Mouse (Mus musculus) E14TG2a.4 (cell line): Measurements from ENCODE around the gene Carnmt1.

Experiments used
- H3K27me3 ChIP-seq: 2 replicates; pipeline ENCODE4 v1.6.1; 2014; ENCODE audit warnings: low read length, control low read depth; ENCODE audit not compliant: insufficient read depth
- H3K36me3 ChIP-seq: 2 replicates; pipeline ENCODE4 v1.6.1; 2014; ENCODE audit warnings: low read length, control low read depth; ENCODE audit not compliant: insufficient read depth
- H3K4me1 ChIP-seq: replicated peaks from 2 replicates; pipeline ENCODE4 v1.6.1; 2014; ENCODE audit warnings: low read depth, low read length, control low read depth
- H3K4me3 ChIP-seq: replicated peaks from 2 replicates; pipeline ENCODE4 v1.5.1; 2014; ENCODE audit warnings: mild to moderate bottlenecking, low read length
- H3K9me3 ChIP-seq: 2 replicates; pipeline ENCODE4 v1.6.1; 2014; ENCODE audit warnings: low read length, control low read depth
- CTCF ChIP-seq: conservative IDR thresholded peaks from 2 replicates; pipeline ENCODE4 v1.5.1; 2014; ENCODE audit warnings: low read length
- NANOG ChIP-seq: IDR thresholded peaks from 2 replicates; pipeline ENCODE4 v1.6.1; 2014; ENCODE audit warnings: borderline replicate concordance, low read length, mixed read lengths
- POU5F1 ChIP-seq: IDR thresholded peaks from 2 replicates; pipeline ENCODE4 v1.6.1; 2014; ENCODE audit warnings: low read length, borderline replicate concordance

Gene Carnmt1

DNA sequence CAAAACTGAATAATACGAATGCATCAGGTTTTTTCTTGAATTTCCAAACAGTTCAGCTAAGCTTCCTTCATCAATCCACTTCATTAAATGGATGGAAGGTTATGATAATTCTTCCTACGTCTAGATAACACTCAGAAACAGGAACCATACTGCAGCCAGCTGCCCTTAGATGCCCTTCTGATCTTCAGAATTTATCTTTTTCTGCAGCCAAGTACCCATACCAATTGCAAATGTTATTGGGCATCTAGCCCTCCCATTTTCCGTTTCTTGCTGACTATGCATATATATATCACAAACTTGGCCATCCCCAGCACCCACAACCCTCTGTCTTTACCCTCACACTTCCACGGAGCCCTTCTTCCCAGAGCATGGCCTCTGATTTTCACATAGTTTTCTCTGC is 20.6 kb upstream of the Carnmt1 start:
- Histone ChIP-seq H3K27me3 (no peaks in the 10 kb centered on the region), H3K4me1 (peaks cover 18% of the 10 kb centered on the region)
- TF ChIP-seq CTCF (no peak), NANOG (no peak), POU5F1 (no peak)

GRCm38 (mm10) chr19:18650473-18650872 is 20.1 kb upstream of the Carnmt1 start:
- TF ChIP-seq CTCF (no peak), POU5F1 (no peak), NANOG (no peak)
- no peak overlapping the region for H3K4me3 ChIP-seq

More for the DNA sequence above, 20.6 kb upstream of the Carnmt1 start:
- H3K4me3 ChIP-seq, result no peak overlapping the region
- H3K36me3 ChIP-seq, result no peaks in the 10 kb centered on the region
- H3K9me3 ChIP-seq, result no peaks in the 10 kb centered on the region

DNA sequence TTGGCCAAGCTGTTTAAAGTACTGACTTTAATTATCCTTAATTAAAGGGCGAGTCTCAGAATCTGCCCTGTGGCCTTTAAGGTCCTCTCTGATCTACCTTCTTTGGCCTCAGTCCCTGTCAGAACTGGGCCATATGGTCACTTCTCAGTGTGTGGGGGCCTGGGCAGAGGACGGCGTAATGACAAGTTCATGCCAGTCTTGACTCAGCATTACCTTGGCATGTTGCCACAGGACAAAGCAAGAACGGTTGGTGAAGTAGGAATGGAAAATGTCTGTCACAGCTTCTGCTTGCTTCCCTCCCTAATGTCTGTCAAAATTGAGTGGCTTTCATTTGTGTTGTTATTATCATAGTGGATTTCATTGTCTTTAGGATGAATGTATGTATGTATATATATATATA is 18.0 kb upstream of the Carnmt1 start:
- Histone ChIP-seq H3K4me1 (peaks cover 18% of the 10 kb centered on the region), H3K4me3 (no peak overlapping the region), H3K36me3 (no peaks in the 10 kb centered on the region), H3K9me3 (no peaks in the 10 kb centered on the region), H3K27me3 (no peaks in the 10 kb centered on the region)
- no peak for TF ChIP-seq NANOG
- TF ChIP-seq POU5F1, result no peak
- no peak for TF ChIP-seq CTCF

More at GRCm38 (mm10) chr19:18650473-18650872, 20.1 kb upstream of the Carnmt1 start:
- Histone ChIP-seq H3K36me3 (no peaks in the 10 kb centered on the region), H3K27me3 (no peaks in the 10 kb centered on the region), H3K9me3 (no peaks in the 10 kb centered on the region), H3K4me1 (peaks cover 18% of the 10 kb centered on the region)

DNA sequence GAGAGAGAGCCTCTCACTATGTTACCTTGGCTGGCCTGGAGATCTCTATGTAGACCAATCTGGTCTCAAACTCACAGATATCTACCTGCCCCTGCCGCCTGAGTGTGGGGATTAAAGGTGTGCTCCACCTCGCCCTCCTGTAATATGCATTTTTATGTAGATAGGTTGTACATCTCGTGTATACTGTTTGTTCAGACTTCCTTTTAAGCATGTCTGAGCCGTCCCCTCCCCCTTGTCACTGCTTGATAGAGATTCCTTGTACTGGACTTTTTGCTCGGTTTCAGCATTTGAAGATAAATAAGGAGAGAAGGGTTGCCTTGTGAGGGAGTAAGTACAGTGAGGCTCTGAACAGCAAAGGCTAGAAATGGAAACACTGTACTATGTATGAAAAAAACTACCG is 17.5 kb upstream of the Carnmt1 start:
- no peak for TF ChIP-seq NANOG
- TF ChIP-seq POU5F1, result no peak
- no peak for TF ChIP-seq CTCF
- Histone ChIP-seq H3K27me3 (no peaks in the 10 kb centered on the region), H3K4me3 (no peak overlapping the region), H3K9me3 (no peaks in the 10 kb centered on the region), H3K4me1 (peaks cover 18% of the 10 kb centered on the region), H3K36me3 (no peaks in the 10 kb centered on the region)

GRCm38 (mm10) chr19:18654330-18654729 is 16.2 kb upstream of the Carnmt1 start:
- H3K4me3 ChIP-seq, result no peak overlapping the region
- H3K4me1 ChIP-seq, result peaks cover 18% of the 10 kb centered on the region
- TF ChIP-seq NANOG (no peak), POU5F1 (no peak), CTCF (no peak)
- no peaks in the 10 kb centered on the region for H3K9me3 ChIP-seq
- H3K27me3 ChIP-seq, result no peaks in the 10 kb centered on the region
- no peaks in the 10 kb centered on the region for H3K36me3 ChIP-seq

DNA sequence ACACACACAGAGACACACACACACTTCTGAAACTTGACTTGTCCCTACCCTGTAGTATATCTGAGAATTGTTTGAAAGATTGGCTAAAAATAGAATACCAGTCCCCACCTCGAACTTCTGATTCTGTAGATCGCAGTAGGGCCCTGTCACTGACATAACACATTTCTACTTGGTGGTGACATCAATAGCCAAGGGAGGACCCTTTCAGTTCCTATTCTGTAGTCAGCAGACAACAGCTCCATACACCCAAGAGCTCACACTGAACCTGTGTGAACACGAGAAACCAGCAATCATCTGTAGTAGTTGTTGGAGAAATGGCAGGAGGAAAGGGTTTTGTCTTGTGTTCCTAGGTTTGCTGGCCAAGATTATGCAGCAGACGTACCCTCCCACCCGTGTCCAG is 15.6 kb upstream of the Carnmt1 start:
- no peak for TF ChIP-seq POU5F1
- TF ChIP-seq NANOG, result no peak
- no peak for TF ChIP-seq CTCF
- Histone ChIP-seq H3K9me3 (no peaks in the 10 kb centered on the region), H3K4me3 (no peak overlapping the region), H3K36me3 (no peaks in the 10 kb centered on the region), H3K27me3 (no peaks in the 10 kb centered on the region), H3K4me1 (peaks cover 18% of the 10 kb centered on the region)

GRCm38 (mm10) chr19:18655999-18656398 is 14.6 kb upstream of the Carnmt1 start:
- Histone ChIP-seq H3K4me3 (no peak overlapping the region), H3K9me3 (no peaks in the 10 kb centered on the region), H3K4me1 (peaks cover 18% of the 10 kb centered on the region), H3K27me3 (no peaks in the 10 kb centered on the region), H3K36me3 (no peaks in the 10 kb centered on the region)
- TF ChIP-seq CTCF (no peak), POU5F1 (no peak), NANOG (no peak)

GRCm38 (mm10) chr19:18658473-18658872 is 12.1 kb upstream of the Carnmt1 start:
- Histone ChIP-seq H3K4me3 (no peak overlapping the region), H3K9me3 (no peaks in the 10 kb centered on the region), H3K4me1 (peaks cover 11% of the 10 kb centered on the region), H3K36me3 (no peaks in the 10 kb centered on the region), H3K27me3 (no peaks in the 10 kb centered on the region)
- TF ChIP-seq POU5F1 (no peak), CTCF (no peak), NANOG (no peak)

DNA sequence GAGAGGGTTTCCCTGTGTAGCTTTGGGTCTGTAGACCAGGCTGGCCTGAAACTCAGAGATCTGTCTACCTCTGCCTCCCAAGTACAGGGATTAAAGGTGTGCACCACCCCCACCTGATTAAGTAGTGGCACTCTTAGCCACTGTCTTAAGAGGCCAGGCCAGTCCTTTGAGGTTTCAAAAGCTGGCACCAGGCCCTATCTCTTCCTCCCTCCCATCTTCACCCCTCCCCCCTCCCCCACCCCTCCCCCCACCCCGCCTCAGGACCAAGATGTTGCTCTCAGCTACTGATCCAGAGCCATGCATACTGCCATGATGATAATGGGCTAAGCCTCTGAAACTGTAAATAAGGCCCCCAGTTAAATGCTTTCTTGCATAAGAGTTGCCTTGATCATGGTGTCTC is 11.2 kb upstream of the Carnmt1 start:
- Histone ChIP-seq H3K4me1 (peaks cover 11% of the 10 kb centered on the region), H3K36me3 (no peaks in the 10 kb centered on the region), H3K4me3 (no peak overlapping the region), H3K27me3 (no peaks in the 10 kb centered on the region), H3K9me3 (no peaks in the 10 kb centered on the region)
- no peak for TF ChIP-seq CTCF
- no peak for TF ChIP-seq NANOG
- TF ChIP-seq POU5F1, result no peak
